Mouse (Mus musculus): Measurements from ENCODE around the gene Onecut1.

DNA sequence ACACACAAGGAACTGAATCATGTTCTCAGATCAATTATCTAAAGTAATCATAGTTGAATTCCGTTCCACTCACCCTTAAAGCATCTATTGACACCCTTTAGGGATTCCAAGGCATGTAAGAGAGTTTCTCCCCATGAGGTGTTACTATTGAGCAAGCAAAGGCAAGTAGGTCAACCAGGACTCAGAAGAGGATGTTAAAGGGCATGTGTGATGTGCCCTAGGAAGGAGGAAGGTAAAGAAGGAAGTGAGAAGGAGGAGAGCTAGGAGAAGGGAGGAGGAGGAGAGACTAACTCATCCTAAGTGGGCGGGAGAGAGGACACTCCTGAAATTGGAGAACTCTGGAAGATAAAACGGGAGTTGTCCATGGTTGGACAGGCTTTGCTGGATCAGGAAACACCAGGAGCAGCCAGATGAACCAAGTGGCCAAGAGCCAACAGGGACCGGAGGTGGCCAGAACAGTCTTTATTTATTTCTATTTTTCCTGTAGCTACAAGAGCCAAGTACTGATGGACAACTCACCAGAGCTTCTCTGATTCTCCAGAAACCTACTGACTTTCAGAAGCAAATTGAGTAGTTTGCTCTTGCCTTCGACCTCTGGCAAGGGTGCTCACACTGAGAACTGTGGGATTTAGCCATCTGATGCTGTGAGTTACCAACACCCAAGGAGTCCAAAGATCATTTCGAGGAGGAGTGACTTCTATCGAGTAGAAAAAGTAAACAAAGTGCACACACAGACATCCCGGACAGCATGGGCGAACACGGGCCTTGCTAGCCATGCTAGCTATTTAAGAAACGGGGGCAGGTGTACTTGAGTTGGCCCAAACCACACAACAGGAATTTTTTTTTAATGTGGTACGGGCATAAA is 77.2 kb downstream of the Onecut1 start:
- no peak for TF ChIP-seq MAZ (IDR thresholded peaks at IDR 0.05; ENCODE audit: low read depth, low read length)
- no peak for TF ChIP-seq ELF1 (IDR thresholded peaks at IDR 0.05; ENCODE audit: low read depth, low read length)
- no peak for TF ChIP-seq POLR2A (IDR thresholded peaks at IDR 0.05; ENCODE audit: low read depth, low read length)
- no peak for TF ChIP-seq TCF12 (IDR thresholded peaks at IDR 0.05; ENCODE audit: low read depth, low read length)
- no peak for TF ChIP-seq ZKSCAN1 (IDR thresholded peaks at IDR 0.05; ENCODE audit: borderline replicate concordance, low read depth, low read length)
